Mouse (Mus musculus) ES-Bruce4 (cell line): ENCODE results near the gene Ppcs.

Experiments used
- CTCF ChIP-seq: IDR thresholded peaks from one replicate; pipeline ENCODE4 v1.8.1; 2011; ENCODE audit warnings: low read depth, low read length
- POLR2A ChIP-seq: IDR thresholded peaks from one replicate; pipeline ENCODE4 v1.8.1; 2011; ENCODE audit warnings: low read length; ENCODE audit not compliant: insufficient read depth

GRCm38 (mm10) chr4:119415072-119415753 lies 7.0 kb downstream of the Ppcs start, which contains the start of gene Ccdc30:
- TF ChIP-seq POLR2A (no peak), CTCF (no peak)
